Mouse (Mus musculus) small intestine, adult 2 months (tissue): ENCODE measurements around the gene Lrrfip1.

ENCODE experiments used
- CTCF ChIP-seq: fragments of 200-500 bp; IDR thresholded peaks from 2 replicates; pipeline ENCODE4 v1.5.1; 2012; ENCODE audit warnings: low read depth, mild to moderate bottlenecking, control low read depth, inconsistent platforms, low read length, moderate library complexity, mixed read lengths; ENCODE audit not compliant: insufficient replicate concordance, insufficient read length; ENCODE audit errors: extremely low read depth
- POLR2A ChIP-seq: fragments of 200-500 bp; IDR thresholded peaks from 2 replicates; pipeline ENCODE4 v1.6.1; 2012; ENCODE audit warnings: low read depth, mild to moderate bottlenecking, control low read depth, inconsistent platforms, low read length, moderate library complexity

- TF ChIP-seq CTCF (no peak), POLR2A (no peak)
These were observed 1.5 kb downstream of the Lrrfip1 start for GRCm38 (mm10) chr1:90999911-91000601.
